Mouse (Mus musculus) mesoderm, embryonic 11.5 days (tissue): ENCODE results near the gene Dvl1.

Experiments
- DNase-seq: peaks from one replicate; pipeline ENCODE4 v3.0.0-alpha.2; 2012; ENCODE audit warnings: low read depth, low spot score

Dvl1 gene

GRCm38 (mm10) chr4:155905634-155906033 lies 58.4 kb downstream of the Dvl1 start:
- no peak for DNase-seq

DNA sequence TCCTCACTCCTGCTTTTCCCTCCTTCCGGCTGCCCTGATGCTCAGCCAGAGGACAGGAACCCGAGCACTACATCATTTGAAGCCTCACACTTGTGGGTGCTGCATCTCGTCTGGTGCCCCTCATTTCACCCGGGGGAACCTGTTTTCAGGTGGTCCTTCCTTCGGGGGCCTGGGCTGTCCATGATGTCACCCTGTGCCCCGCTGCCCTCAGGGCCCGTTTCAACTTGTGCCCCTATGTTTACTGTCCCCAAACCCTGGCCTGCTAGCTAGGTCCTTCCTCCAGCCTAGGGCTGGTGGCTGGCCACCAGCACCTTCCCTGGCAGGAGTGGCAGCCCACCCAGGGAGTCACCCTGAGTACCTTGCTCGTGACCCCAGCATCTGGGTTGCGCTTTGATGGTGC lies 58.9 kb downstream of the Dvl1 start:
- no peak for DNase-seq

DNA sequence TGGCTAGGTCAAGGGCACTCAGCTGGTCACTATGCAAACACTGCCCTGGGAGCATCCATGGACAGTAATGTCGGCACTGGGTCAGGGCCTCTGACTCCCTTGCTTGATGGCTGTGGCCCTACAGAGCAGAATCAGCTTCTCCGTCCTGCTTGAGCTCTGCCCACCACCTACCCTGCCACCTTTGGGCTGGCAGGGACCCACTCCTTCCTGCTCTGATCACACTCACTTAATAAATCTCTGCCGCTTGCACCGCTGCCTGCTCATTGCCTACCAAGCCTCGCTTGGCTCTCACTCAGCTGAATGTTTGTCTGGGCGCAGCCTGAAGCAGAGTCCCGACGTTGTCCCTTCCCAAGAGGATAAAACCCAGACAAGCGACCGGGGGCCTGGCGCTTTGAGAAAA lies 59.8 kb downstream of the Dvl1 start:
- DNase-seq = no peak

GRCm38 (mm10) chr4:155908281-155908680 lies 61.1 kb downstream of the Dvl1 start:
- no peak for DNase-seq

DNA sequence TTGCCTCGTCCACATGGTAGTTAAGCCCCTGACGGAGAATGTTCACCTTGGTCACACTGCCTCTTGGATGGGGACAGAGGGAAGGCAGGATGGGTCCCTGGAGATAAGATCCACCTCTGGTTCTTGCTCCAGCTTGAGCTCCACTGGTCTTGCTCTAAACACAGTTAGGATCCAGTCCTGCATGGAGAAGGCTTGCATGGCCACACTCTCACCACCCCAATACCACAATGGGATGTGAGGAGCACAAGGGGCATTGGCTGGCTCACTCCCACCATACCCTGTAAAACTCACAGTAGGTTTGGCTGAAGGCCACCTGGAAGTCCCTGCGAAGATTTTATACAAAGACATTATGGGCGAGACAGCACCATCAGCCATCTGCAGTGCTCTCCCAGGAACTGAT lies 61.5 kb downstream of the Dvl1 start:
- no peak for DNase-seq
